Comparison of ENCODE assay signal across 8 mouse cellular contexts in the genomic region with DNA sequence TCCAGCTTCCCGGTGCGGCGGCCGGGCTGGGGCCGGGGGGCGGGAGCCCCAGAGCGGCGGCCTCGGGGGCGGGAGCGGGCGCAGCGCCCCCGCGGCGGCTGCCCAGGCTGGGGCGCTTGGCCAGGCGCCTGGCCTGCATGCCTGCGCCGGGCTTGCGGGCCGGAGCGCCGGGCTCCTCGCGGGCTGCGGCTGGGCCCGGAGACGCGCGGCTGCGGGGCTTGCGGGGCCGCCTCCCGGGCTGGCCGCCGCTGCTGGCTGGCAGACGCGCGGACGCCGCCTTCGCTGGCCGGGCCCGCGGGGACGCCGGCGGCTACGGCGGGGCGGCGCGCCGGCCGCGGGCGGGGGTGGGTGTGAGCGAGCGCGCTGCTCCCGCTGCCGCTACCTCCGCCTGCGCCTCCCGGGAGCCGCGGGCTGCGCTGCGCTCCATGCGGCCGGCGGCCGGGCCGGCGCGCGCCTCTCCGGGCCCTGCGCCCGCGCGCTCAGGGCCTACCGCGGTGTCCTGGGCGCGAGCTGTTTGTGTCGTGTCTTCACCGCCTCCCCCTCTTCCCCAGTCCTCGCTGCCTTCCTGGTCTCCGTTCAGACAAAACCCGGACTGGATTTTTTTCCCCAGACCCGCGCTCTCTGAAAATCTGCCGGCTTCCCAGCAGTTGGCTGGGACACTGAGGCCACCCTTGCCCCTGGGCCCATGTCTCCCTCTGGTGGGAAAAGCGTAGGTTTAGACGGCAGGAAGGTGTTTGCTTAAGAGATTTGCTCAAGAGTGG. TPM values are rescaled to one million over a fixed set of nuclear protein-coding genes. Genes with fewer than 3 reads are reported as not detected.
DNase-seq lines count a peak whose midpoint lies in the region; ATAC-seq lines count a peak whose summit lies in the region.

A gene (minus strand): TSS at position 505 of the 761 bp plus-strand sequence.

- H3K27ac ChIP-seq in hindbrain, embryonic 11.5 days (ENCODE audit: low read depth, low read length) = peak within 1 kb of the TSS; percentile 95
- peak within 1 kb of the TSS; percentile 98 for H3K27ac ChIP-seq in lung, embryonic 15.5 days

- ATAC-seq in hindbrain, embryonic 11.5 days (ENCODE audit: low FRiP score) = peak; percentile 85
- peak; percentile 93 for ATAC-seq in lung, embryonic 15.5 days (ENCODE audit: borderline replicate concordance, extremely low read depth, low FRiP score, low TSS enrichment)

- no peaks in the 10 kb centered on the region for H3K27me3 ChIP-seq in hindbrain, embryonic 11.5 days (ENCODE audit: control insufficient read depth, insufficient read depth, low read length)
- no peaks in the 10 kb centered on the region for H3K27me3 ChIP-seq in lung, embryonic 15.5 days

- H3K9me3 ChIP-seq in hindbrain, embryonic 11.5 days (ENCODE audit: control insufficient read depth, low read length) = no peaks in the 10 kb centered on the region
- H3K9me3 ChIP-seq in lung, embryonic 15.5 days = no peaks in the 10 kb centered on the region

- H3K9ac ChIP-seq in hindbrain, embryonic 11.5 days (ENCODE audit: low read depth, low read length) = peak within 1 kb of the TSS; percentile 95
- H3K9ac ChIP-seq in lung, embryonic 15.5 days = peak within 1 kb of the TSS; percentile 87

- peak within 1 kb of the TSS; percentile 81 for H3K4me2 ChIP-seq in hindbrain, embryonic 11.5 days (replicated peaks; ENCODE audit: low read depth, low read length)
- H3K4me2 ChIP-seq in lung, embryonic 15.5 days = peak within 1 kb of the TSS; percentile 81

- H3K4me1 ChIP-seq in hindbrain, embryonic 11.5 days (replicated peaks; ENCODE audit: control insufficient read depth, insufficient read depth, low read length) = peaks cover 8% of the 10 kb centered on the region
- H3K4me1 ChIP-seq in lung, embryonic 15.5 days = peaks cover 31% of the 10 kb centered on the region

- DNase-seq in NIH3T3 (ENCODE audit: low read depth) = peak; percentile 76
- DNase-seq in cerebellum, postnatal 10 days = peak; percentile 91 to 92
- DNase-seq in frontal cortex, postnatal 10 days (ENCODE audit: low spot score in 2 of 2) = peak; percentile 83 to 87
- DNase-seq in hindbrain, embryonic 11.5 days (ENCODE audit: low spot score) = peak; percentile 90
- peak; percentile 86 for DNase-seq in layer of hippocampus, adult 9-11 months
- peak; percentile 64 for DNase-seq in ovary, postnatal 14 days (ENCODE audit: low spot score)
- peak; percentile 63 to 65 for DNase-seq in thymus, postnatal 10 days (ENCODE audit: low spot score in 2 of 2)

- H3K36me3 ChIP-seq in hindbrain, embryonic 11.5 days (ENCODE audit: control insufficient read depth, insufficient read depth, low read length) = no peaks in the 10 kb centered on the region
- no peaks in the 10 kb centered on the region for H3K36me3 ChIP-seq in lung, embryonic 15.5 days

- peak within 1 kb of the TSS; percentile 82 for H3K4me3 ChIP-seq in hindbrain, embryonic 11.5 days (ENCODE audit: low read depth, low read length)
- H3K4me3 ChIP-seq in lung, embryonic 15.5 days = peak within 1 kb of the TSS; percentile 89

- under 1% methylated on average over 41 of the region's 97 CpGs for WGBS in hindbrain, embryonic 11.5 days
- WGBS in lung, embryonic 15.5 days = 0% methylated on average over 20 of the region's 97 CpGs

RNA-seq across cellular contexts. Expression of the gene that starts here (rescaled TPM):
- 5.9 and 7.9 TPM in 2 replicates for polyA plus RNA-seq in hindbrain, embryonic 11.5 days (2014; fragmentation: Nextera tagmentation; extraction: Ambion mirVana)
- 8.4 and 9.3 TPM in 2 replicates for polyA plus RNA-seq in lung, embryonic 15.5 days (2015; fragmentation: Nextera tagmentation; extraction: Ambion mirVana)

Comparison
In these comparisons a context has a peak if more than half of its experiments do, and no peak if none do; other contexts are left out.
1. Peak in every context shown above with its lines: DNase-seq, ATAC-seq, H3K4me3 ChIP-seq and H3K27ac ChIP-seq.